Mouse (Mus musculus) urinary bladder, postnatal 25 days (tissue): ENCODE measurements around the gene Tgfb1i1.

Source experiments
- DNase-seq: peaks from one replicate; pipeline ENCODE4 v3.0.0; 2022; ENCODE audit warnings: low spot score

Gene Tgfb1i1

DNA sequence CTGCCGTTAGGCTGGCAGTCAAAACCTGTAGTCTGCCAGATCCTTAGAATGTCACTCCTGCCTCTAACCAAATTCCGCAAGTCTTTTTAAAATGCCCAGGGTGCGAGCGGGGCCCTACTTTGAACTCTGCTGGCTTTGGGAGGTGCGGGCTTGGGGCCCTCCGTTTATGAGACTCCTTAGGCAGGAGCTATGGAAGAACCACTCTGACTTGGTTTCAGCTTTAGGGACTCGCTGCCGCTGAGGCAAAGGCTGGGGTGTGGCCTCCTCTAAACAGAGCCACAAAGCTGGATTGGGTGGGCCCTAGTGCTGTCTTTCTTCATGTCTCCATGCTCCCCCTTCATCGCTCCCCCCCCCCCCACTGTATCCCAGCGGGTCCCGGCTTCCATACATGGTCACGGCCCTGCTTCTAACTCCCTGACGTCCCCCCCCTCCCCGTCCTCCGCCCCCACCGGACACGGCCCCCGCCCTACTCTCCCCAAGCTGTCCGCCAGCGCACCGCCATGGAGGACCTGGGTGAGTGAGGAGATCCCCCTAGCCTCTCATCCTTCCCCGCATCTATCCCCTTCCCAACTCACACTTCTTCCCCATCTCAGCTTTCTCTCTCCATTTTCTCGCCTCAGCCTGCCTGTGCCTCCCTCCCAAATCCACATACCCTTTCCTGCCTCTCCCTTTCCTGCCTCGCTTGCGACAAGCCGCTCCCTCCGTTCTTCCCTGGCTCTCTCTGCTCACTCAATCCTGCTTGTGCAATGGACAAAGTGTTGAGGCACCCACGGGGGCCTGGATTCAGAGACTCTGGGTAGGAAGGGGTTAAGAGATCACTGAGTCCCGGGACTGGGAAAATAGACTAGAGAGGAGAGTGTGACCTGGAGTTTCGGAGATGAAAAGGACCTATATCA, at the start of gene Tgfb1i1:
Gene Tgfb1i1 (plus strand): TSS at position 317 of the 896 bp plus-strand sequence.
- DNase-seq: peak; percentile 65

DNA sequence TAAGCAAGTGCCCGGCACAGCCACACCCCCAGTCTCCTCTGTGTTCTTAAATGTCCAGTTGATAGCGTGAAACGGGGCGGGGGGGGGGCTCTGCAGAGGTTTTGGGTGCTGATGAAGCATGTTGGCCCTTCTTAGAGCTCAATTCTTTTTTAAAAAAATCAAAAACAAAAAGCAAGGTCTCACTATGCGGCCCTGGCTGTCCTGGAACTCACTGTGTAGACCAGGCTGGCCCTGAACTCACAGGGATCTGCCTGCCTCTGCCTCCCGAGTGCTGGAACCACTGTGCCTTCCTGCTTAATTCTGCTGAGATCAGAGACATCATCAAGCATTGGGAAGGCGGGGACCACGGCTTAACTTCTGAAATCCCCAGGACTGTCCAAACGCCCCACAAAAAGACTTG, 45.0 kb upstream of the Tgfb1i1 start:
- no peak for DNase-seq

DNA sequence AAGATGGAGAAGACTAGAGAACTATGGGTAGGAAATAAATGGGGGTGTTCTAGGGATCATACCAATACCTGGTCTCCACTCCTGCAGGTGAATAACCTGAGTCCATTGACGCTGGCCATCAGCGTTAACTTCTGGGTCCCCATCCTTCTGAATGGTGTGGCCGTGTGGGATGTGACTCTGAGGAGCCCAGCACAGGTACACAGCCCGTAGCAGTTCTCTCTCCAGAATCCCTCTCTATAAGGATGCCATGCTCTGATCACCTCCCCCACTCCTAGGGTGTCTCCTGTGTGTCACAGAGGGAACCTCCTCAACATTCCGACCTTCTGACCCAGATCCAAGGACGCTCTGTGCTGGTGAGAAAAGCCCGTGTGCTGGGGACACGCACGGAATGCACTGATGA, 43.5 kb upstream of the Tgfb1i1 start:
- no peak for DNase-seq

DNA sequence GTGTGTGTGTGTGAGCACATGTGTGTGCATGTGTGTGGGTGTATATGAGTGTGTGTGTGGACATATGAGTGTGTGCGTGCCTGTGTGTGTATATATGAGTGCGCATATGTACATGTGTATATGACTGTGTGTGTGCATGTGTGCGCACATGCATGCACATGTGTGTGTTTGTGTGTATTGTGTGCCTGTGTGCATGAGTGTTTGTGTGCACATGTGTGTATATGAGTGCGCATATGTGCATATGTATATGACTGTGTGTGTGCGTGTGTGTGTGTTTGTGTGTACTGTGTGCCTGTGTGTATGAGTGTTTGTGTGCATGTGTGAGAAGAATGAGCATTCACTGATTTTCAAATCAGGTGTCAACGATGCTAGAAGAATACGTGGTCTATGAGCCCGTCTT, 42.4 kb upstream of the Tgfb1i1 start:
- no peak for DNase-seq

DNA sequence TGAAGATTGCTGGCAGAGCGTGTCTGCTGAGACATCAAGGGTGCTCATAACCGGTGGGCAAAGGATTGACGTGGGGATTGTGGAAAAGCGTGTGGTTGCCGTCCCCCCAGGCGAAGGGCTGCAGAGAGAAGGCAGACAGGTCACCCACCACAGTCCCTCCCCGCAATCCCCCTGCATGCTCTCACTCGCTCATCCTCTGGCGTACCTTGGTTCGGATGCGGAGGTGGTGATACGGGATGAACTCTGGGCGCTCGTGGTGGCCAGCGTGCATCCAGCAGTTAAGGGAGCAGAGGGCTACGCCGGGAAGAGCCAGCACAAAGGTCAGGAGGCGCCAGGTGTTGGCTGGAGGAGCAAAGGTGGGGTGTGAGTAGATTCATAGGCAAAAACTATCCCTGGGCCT, 40.9 kb upstream of the Tgfb1i1 start:
- DNase-seq: no peak

DNA sequence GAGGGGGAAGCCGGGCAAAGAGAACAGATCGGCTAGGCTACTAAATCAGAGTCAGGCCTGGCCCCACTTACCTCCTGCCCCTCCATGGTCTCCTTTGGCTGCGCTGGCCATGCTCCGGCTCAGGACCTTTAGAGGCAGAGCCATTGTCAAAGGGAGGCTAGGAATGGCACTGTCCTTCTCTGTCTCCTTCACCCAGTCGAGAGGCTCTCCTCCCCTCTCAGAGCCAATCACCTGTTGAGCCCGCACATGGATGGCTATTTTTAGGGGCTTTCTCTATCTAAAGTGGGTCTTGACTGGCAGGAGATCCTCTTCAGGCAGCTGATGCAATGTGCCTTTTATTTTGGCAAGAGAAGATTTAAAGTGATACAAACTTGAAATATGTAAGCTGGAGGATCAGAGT, 40.5 kb upstream of the Tgfb1i1 start, which contains the start of gene Cox6a2:
Gene Cox6a2 (minus strand): TSS at position 236 of the 400 bp plus-strand sequence.
- no peak for DNase-seq

DNA sequence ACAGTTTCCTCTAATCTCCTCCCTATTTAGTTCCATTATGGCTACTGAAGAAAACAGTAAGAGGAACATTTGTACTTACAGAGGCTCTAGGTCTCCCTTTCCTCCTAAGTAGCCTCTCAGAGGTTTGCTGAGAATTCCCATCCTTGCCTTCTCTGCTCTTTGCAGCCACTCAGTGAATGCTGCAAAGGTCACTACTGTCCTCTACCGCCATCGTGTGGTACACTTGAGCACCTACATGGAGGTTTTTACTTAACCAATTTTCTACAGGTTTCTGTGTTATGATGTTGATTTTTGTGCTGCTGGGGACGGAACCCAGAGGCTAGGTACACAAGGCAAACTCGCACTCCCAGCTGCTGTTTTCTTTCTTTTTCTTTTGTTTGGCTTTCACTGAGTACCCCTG, 38.4 kb upstream of the Tgfb1i1 start:
- peak; percentile 59 for DNase-seq

DNA sequence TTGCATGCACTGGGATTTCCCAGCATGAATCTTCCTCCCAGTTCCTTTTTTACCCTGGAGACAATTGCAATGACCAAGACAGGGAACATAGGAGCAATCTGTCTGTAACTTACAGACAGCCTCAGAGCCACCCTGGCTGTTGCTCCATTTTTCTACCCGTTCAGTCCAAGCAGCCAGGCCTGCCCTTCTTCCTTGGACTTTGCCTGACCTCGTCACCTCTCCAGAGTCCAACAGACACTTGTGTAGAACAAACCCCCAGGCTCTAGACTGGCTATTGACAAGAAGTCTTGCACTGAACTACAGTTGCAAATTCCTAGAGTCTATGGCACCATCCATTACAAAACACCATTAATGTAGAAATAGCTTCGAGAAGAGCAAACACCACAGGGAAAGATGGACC, 36.8 kb upstream of the Tgfb1i1 start:
- DNase-seq: no peak

DNA sequence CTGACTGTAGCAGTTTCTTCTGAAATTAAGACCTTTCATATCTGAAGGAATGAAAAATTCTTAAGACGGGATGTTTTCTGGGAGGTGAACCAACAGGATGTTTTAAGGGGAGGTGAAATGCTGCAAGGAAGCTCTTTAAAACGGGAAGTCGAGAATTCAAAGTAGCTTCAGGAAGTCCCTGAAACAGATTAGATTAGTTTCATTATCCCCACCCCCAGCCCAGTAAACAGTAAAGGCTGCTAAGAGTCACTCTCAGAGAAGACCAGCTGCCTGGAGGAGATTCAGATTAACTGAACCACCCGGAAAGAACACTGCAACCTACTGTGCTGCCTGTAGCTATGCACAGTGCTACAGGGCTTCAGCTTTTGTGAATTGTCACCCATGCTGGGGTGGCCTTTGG, 26.7 kb upstream of the Tgfb1i1 start:
- no peak for DNase-seq

DNA sequence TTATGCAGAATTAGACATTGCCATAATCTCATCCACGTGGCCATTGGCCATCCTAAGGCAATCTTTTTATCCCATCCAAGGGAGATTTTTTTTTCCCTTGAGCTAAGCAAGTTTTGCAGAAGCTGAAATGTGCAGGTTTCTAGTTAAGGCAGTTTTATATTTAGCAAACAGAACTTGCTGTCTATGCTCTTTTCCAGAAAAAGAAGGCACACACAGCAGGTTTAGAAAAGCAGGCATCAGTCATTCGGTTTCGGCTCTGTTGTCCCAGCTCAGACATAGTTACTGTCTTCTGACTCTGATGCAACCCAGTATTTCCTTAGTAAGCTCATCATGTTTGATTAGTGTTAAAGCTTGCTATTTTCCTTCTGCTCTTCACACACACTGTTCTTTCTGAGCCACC, 25.7 kb upstream of the Tgfb1i1 start:
- no peak for DNase-seq

DNA sequence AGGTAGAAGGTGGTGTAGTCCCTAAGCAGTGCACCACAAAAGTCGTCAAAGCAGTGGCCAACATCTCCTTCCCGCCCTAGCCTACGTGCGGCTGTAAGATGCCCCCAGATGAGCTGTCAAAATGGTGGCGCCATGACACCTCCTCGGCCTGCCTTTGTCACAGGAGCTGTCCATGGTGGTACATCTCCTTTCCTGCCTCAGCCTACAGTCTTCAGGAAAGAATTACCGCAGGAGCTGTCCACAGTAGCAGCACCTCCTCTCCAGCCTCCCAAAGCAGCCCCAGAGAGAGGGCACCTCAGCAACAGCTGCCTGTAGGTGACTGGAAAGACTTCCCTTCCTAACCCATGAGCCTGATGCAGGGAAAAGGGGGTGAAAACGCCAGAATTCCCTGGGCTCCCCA, 14.9 kb upstream of the Tgfb1i1 start:
- DNase-seq: no peak

DNA sequence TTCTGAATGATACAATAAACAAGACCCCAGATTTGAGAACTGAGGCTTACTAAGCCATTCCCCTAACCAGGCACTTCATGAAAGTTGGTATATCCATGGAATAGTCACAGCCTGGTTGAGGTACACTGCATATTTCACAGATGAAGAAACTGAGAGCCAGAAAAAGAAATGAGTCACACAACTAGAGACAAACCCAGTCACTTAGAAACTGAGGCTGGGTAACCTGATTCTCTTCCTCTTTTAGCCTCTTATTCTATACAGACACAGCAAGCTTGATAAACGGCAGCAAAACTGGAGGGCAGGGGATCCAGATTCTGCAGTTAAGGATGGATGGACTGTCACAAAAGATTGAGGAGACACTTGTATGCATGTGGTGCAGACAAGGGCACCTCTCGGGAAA, 11.8 kb upstream of the Tgfb1i1 start:
- DNase-seq: no peak

DNA sequence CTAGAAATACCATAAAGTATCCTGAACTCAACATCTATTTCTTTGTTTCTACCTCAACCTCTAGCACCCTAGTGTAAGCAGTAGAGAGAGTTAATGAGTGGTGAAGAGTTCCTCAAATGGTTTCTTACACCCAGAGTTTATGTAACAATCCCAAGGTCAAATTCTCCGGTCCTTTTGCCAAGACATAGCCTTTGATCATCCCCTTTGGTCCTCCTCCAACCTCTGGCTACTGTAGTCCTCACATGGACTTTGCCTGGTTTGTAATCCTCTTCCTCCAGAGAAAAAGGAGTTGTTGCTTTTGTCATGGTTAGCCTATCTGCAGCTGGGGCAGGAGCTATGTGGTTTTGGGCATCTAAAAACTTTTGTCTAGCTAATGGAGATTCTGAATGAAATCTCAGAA, 11.1 kb upstream of the Tgfb1i1 start:
- no peak for DNase-seq

DNA sequence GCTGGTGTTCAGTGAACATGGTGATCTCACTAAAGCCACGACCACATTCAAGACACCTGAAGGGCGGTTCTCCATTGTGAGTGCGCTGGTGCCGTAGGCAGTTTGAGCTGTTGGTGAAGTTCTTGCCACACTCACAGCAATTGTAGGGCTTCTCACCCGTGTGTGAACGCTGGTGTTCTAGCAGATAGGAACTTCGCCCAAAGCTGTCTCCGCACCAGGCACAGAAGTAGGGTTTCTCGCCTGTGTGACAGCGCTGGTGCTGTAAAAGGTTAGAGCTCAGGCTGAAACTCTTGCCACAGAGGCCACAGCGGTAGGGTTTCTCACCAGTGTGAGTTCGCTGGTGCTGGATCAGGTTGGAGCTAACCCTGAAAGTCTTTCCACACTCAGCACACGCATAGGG, 10.2 kb upstream of the Tgfb1i1 start:
- DNase-seq: no peak

DNA sequence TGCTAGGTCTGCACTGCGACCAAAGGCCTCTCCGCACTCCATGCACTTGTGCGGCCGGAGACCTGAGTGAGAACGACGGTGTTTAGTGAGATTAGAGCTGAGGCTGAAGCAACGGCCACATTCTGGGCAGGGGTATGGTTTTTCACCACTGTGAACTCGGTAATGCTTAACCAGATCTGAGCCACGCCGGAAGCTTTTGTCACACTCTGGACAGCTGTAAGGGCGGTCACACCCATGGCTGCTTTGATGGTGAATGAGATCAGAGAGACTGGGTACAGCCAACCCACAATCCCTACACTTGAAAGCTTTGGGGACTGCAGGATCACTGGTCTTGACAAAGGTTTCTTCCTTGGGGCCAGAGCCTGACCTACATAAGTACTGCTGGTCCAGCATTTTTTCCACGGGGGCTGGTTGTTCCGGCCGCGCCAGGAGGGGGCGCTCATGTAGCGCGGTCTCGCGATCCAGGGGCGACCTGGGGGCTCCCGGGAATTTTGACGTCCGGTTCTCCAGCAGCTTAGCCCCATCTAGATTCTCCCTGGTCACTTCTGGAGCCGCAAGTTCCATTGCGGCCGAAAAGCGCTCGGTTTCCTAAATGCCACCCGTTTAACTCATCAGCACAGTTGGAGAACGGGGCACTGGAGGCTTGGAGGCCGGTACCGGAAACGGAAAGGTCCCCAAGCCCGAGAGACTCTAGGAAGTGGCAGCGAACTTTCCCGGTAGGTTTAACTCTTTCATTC, 9.6 kb upstream of the Tgfb1i1 start, which contains the start of gene Armc5:
Gene Armc5 (plus strand): TSS at position 487 of the 737 bp plus-strand sequence.
- peak; percentile 86 for DNase-seq

DNA sequence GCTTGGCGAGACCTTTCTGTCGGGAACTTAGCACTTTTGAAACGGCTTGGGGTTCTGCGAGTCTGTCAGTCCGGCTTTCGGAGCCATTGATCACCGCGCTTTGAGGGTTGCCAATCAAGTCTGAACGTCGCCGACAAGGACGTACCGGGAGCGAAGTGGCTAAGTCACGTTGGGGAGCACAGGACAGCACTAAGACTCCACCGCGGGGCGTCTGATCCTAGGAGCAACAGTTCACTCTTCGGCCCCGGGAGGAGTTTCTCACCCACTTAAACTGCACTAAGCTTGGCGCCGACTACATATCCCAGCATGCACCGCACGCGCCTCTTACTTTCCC, 9.1 kb upstream of the Tgfb1i1 start:
- DNase-seq: no peak

DNA sequence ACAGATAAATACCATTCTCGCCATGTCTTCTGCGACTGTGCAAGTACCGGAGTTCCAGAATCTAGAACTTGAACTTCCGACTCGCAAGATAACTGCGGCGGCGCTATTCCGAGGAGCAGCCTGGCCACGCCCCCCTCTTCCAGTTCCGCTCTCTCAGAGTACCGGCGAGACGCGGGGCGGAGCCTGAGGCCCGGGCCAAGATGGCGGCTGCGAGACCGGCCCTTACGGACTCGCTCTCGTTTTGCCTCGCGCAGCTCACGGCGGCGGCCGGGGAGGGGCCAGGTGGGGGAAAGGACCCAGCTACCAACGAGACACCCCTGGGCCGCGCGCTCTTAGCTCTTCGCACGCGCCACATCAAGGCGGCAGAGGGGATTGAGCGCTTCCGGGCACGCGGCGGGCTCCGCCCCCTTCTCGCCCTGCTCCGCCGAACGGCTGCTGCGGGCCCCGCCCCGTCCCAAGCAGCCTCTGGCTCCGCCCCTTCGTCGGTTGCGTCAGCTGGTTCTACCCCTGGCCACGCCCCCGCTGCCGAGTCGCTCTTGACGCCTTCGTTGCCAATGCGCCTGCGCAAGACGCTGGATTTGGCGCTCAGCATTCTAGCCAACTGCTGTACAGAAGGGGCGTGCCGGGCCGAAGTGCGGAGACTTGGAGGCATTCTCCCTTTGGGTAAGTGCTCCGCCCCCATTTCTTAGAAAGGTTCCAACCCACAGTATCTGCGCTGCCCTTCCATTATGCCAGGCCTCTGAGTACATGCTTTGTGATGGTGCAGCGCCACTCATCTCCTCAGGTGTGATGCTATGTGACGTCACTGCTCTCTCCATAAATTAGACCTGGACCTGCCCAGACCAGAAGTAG, 8.5 kb upstream of the Tgfb1i1 start, which contains the start of gene 9130023H24Rik:
Gene 9130023H24Rik (minus strand): TSS at position 105 of the 852 bp plus-strand sequence.
- peak; percentile 100 for DNase-seq

DNA sequence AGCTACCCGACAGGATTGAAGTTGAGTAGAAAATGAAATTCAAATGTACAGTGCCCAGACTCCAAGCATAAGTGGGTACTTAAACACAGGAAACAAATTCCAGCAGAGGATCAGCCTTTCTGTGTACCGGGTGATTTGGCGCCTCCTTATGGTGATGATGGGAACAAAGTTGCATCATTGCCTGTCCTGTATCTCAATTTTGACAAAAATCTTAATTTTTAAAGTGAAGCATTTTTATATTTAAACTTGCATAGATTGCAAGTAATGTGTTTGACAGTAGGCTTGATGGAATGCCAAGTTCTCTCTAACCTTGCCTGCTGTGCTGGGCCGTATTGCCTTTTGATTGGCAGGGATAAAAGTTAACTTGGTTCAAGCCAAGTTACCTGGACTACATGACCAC, 7.6 kb upstream of the Tgfb1i1 start:
- no peak for DNase-seq

DNA sequence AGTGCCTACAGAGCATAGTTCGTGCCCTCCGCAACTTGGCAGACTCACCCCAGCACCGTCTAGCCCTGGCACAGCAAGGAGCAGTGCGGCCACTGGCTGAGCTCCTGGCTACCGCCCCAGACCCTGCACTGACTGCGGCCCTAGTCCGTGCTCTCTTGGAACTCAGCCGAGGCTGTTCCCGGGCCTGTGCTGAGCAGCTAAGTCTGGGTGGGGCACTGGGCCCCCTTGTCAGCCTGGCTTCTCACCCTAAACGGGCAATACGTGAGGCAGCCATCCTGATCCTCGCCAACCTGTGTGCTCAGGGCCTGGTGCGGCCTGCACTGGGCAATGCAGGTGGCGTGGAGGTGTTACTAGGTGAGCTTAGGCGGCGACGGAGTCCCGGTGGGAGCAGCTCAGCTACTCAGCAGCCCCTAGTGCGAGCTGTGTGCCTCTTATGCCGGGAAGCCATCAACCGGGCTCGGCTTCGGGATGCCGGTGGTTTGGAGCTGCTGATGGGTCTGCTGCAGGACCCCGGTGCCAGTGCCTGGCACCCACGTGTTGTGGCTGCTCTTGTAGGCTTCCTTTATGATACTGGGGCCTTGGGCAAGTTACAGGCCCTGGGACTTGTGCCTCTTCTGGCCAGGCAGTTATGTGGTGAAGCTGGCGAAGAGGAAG, 6.4 kb upstream of the Tgfb1i1 start:
- no peak for DNase-seq

DNA sequence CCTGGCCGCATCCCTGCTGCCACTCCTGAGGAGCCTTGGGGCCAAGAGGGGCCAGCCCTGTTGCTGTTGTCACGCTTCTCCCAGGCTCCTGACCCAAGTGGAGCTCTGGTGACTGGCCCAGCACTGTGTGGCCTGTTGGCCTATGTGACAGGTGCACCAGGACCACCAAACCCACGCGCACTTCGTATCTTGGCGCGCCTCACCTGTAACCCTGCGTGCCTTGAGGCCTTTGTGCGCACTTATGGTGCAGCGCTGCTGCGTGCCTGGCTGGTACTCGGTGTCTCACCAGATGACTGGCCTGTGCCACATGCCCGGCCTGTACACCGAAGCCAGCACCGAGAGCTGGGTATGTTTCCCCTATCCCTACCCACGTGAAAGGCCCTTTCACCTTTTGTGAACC, 4.3 kb upstream of the Tgfb1i1 start:
- DNase-seq: no peak

DNA sequence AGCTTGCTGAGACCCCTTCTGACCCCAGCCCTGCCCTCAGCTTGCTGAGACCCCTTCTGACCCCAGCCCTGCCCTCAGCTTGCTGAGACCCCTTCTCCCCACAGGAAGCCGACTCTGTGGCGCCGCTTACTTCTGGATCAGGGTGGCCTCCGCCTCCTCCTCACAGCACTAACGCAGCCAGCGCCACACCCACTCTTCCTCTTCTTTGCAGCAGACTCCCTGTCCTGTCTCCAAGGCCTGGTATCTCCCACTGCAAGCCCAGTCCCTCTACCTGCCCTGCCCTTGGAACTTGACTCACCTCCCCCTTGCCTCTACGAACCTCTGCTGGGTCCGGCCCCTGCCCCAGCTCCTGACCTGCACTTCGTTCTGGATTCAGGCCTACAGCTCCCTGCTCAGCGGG, 2.7 kb upstream of the Tgfb1i1 start:
- no peak for DNase-seq
